Mouse (Mus musculus) stomach, embryonic 14.5 days (tissue): ENCODE results near the gene Nfix. TPM values are rescaled to one million over a fixed set of nuclear protein-coding genes. Genes with fewer than 3 reads are reported as not detected.
A peak's percentile ranks its signal among the peaks of the same experiment; 100 is the strongest.

Experiments used
- ATAC-seq: fragments of 200-750 bp; cut with Nextera tagmentation; 2 replicates; pipeline ENCODE4 v1.8.0; 2017; ENCODE audit warnings: low read depth, moderate TSS enrichment; ENCODE audit not compliant: insufficient number of reproducible peaks, insufficient read depth, low FRiP score
- H3K27ac ChIP-seq: fragments of 300-500 bp; sonication (generic); 2 replicates; pipeline ENCODE4 v1.5.1; 2014; ENCODE audit warnings: mild to moderate bottlenecking, low read length, moderate library complexity, mixed read lengths
- H3K27me3 ChIP-seq: fragments of 300-500 bp; sonication (generic); 2 replicates; pipeline ENCODE4 v1.6.1; 2014; ENCODE audit warnings: low read length, control low read depth, mixed read lengths; ENCODE audit not compliant: control insufficient read depth, insufficient read depth
- H3K36me3 ChIP-seq: fragments of 300-500 bp; sonication (generic); 2 replicates; pipeline ENCODE4 v1.6.1; 2014; ENCODE audit warnings: mild to moderate bottlenecking, control low read depth, low read length, moderate library complexity, mixed read lengths; ENCODE audit not compliant: control insufficient read depth, insufficient read depth
- H3K4me1 ChIP-seq: fragments of 300-500 bp; sonication (generic); 2 replicates; pipeline ENCODE4 v1.6.1; 2014; ENCODE audit warnings: low read length, control low read depth, mixed read lengths; ENCODE audit not compliant: control insufficient read depth, insufficient read depth
- H3K4me2 ChIP-seq: fragments of 300-500 bp; sonication (generic); replicated peaks from 2 replicates; pipeline ENCODE4 v1.6.1; 2014; ENCODE audit warnings: low read depth, low read length, control low read depth
- H3K4me3 ChIP-seq: fragments of 300-500 bp; sonication (generic); 2 replicates; pipeline ENCODE4 v1.5.1; 2014; ENCODE audit warnings: low read depth, low read length, control low read depth
- H3K9ac ChIP-seq: fragments of 300-500 bp; sonication (generic); replicated peaks from 2 replicates; pipeline ENCODE4 v1.6.1; 2014; ENCODE audit warnings: low read depth, mild to moderate bottlenecking, control low read depth, low read length, moderate library complexity, mixed read lengths
- H3K9me3 ChIP-seq: fragments of 300-500 bp; sonication (generic); 2 replicates; pipeline ENCODE4 v1.6.1; 2016; ENCODE audit warnings: low read depth, low read length, control low read depth; ENCODE audit not compliant: control insufficient read depth
- WGBS: fragments of 180-500 bp; shearing (Covaris S2); extraction: QIAGEN DNeasy Blood & Tissue Kit; methylation state at CpG from one replicate; pipeline ENCODE4 v1.1.7; 2014; 5-methylcytosine and 5-hydroxymethylcytosine counted together
- polyA plus RNA-seq: library from polyadenylated mRNA; unstranded; fragments of >200 nt; fragmentation: Nextera tagmentation; extraction: Ambion mirVana; gene quantifications from 2 replicates; pipeline ENCODE4 v1.2.1, GENCODE M21; 2014

Gene Nfix
- polyA plus RNA-seq, 1 experiment from 2014 or later: 37.8 TPM

- 89% methylated on average over 6 of the region's 6 CpGs for WGBS
- H3K27me3 ChIP-seq: no peaks in the 10 kb centered on the region
- H3K9ac ChIP-seq: no peak overlapping the region
- H3K27ac ChIP-seq: no peak overlapping the region
- H3K36me3 ChIP-seq: no peaks in the 10 kb centered on the region; the same call in 1 of the 2 replicates
- ATAC-seq: no peak
- H3K4me2 ChIP-seq: no peak overlapping the region
- H3K9me3 ChIP-seq: no peaks in the 10 kb centered on the region
- peaks cover 55% of the 10 kb centered on the region for H3K4me1 ChIP-seq
- no peak overlapping the region for H3K4me3 ChIP-seq
These were observed 66.2 kb downstream of the Nfix start for GRCm38 (mm10) chr8:84733959-84734358.

GRCm38 (mm10) chr8:84732996-84733395 is 67.1 kb downstream of the Nfix start:
- Histone ChIP-seq H3K4me3 (no peak overlapping the region), H3K9ac (no peak overlapping the region), H3K36me3 (no peaks in the 10 kb centered on the region; the same call in 1 of the 2 replicates), H3K9me3 (no peaks in the 10 kb centered on the region), H3K4me2 (no peak overlapping the region), H3K4me1 (peaks cover 46% of the 10 kb centered on the region), H3K27me3 (no peaks in the 10 kb centered on the region), H3K27ac (peak overlapping the region; percentile 21; the same call in 1 of the 2 replicates)
- 36% methylated on average over 6 of the region's 6 CpGs for WGBS
- no peak for ATAC-seq

GRCm38 (mm10) chr8:84732545-84732944 is 67.6 kb downstream of the Nfix start:
- ATAC-seq: no peak
- H3K36me3 ChIP-seq: no peaks in the 10 kb centered on the region
- no peak overlapping the region for H3K9ac ChIP-seq
- WGBS: 50% methylated on average over 5 of the region's 5 CpGs
- no peak overlapping the region for H3K4me2 ChIP-seq
- H3K27me3 ChIP-seq: no peaks in the 10 kb centered on the region
- no peak overlapping the region for H3K4me3 ChIP-seq
- peaks cover 42% of the 10 kb centered on the region for H3K4me1 ChIP-seq
- H3K27ac ChIP-seq: no peak overlapping the region
- no peaks in the 10 kb centered on the region for H3K9me3 ChIP-seq

- Histone ChIP-seq H3K36me3 (peaks cover 7% of the 10 kb centered on the region; the same call in 1 of the 2 replicates), H3K27me3 (no peaks in the 10 kb centered on the region), H3K4me2 (no peak overlapping the region; the same call in 1 of the 2 replicates), H3K27ac (peak overlapping the region; percentile 81), H3K4me1 (peaks cover 42% of the 10 kb centered on the region), H3K9ac (no peak overlapping the region), H3K4me3 (no peak overlapping the region), H3K9me3 (no peaks in the 10 kb centered on the region)
- ATAC-seq: no peak
- WGBS: 64% methylated on average over 11 of the region's 11 CpGs
These were observed 68.6 kb downstream of the Nfix start for GRCm38 (mm10) chr8:84731371-84732177.

GRCm38 (mm10) chr8:84730541-84731370 is 69.4 kb downstream of the Nfix start:
- Histone ChIP-seq H3K4me2 (no peak overlapping the region), H3K4me1 (peaks cover 42% of the 10 kb centered on the region), H3K27me3 (no peaks in the 10 kb centered on the region), H3K9ac (no peak overlapping the region), H3K9me3 (no peaks in the 10 kb centered on the region), H3K4me3 (no peak overlapping the region), H3K36me3 (peaks cover 14% of the 10 kb centered on the region; the same call in 1 of the 2 replicates), H3K27ac (peak overlapping the region; percentile 81)
- ATAC-seq: peak; percentile 64
- 44% methylated on average over 9 of the region's 9 CpGs for WGBS

GRCm38 (mm10) chr8:84729921-84730362 is 70.2 kb downstream of the Nfix start:
- no peaks in the 10 kb centered on the region for H3K27me3 ChIP-seq
- no peaks in the 10 kb centered on the region for H3K9me3 ChIP-seq
- peaks cover 21% of the 10 kb centered on the region for H3K36me3 ChIP-seq
- H3K27ac ChIP-seq: peak overlapping the region; percentile 81; the same call in 1 of the 2 replicates
- no peak for ATAC-seq
- no peak overlapping the region for H3K4me2 ChIP-seq
- H3K4me1 ChIP-seq: peaks cover 47% of the 10 kb centered on the region
- WGBS: 90% methylated on average over 16 of the region's 16 CpGs
- no peak overlapping the region for H3K9ac ChIP-seq
- H3K4me3 ChIP-seq: no peak overlapping the region

GRCm38 (mm10) chr8:84728474-84728873 is 71.7 kb downstream of the Nfix start:
- Histone ChIP-seq H3K4me1 (peaks cover 60% of the 10 kb centered on the region), H3K4me3 (no peak overlapping the region), H3K27me3 (no peaks in the 10 kb centered on the region), H3K36me3 (peaks cover 21% of the 10 kb centered on the region), H3K4me2 (no peak overlapping the region), H3K27ac (no peak overlapping the region), H3K9me3 (no peaks in the 10 kb centered on the region), H3K9ac (no peak overlapping the region)
- 71% methylated on average over 3 of the region's 3 CpGs for WGBS
- no peak for ATAC-seq

GRCm38 (mm10) chr8:84725941-84726259 is 74.2 kb downstream of the Nfix start:
- H3K9me3 ChIP-seq: no peaks in the 10 kb centered on the region
- H3K4me2 ChIP-seq: no peak overlapping the region; the same call in 1 of the 2 replicates
- H3K4me3 ChIP-seq: no peak overlapping the region
- H3K27me3 ChIP-seq: no peaks in the 10 kb centered on the region
- peaks cover 31% of the 10 kb centered on the region for H3K36me3 ChIP-seq
- no peak overlapping the region for H3K9ac ChIP-seq
- peaks cover 48% of the 10 kb centered on the region for H3K4me1 ChIP-seq
- WGBS: 30% methylated on average over 3 of the region's 3 CpGs
- no peak for ATAC-seq
- peak overlapping the region; percentile 27; the same call in 1 of the 2 replicates for H3K27ac ChIP-seq
